Mouse (Mus musculus) lung, embryonic 16.5 days (tissue): Measurements from ENCODE around the gene Oxsr1. TPM values are rescaled to one million over a fixed set of nuclear protein-coding genes. Genes with fewer than 3 reads are reported as not detected.

Source experiments
- ATAC-seq: fragments of 200-750 bp; cut with Nextera tagmentation; 2 replicates; pipeline ENCODE4 v1.8.0; 2017; ENCODE audit warnings: low read depth, mild to moderate bottlenecking, moderate library complexity
- H3K27ac ChIP-seq: fragments of 300-500 bp; sonication (generic); 2 replicates; pipeline ENCODE4 v1.5.1; 2014; ENCODE audit warnings: mild to moderate bottlenecking, control low read depth, low read length
- H3K27me3 ChIP-seq: fragments of 300-500 bp; sonication (generic); 2 replicates; pipeline ENCODE4 v1.6.1; 2014; ENCODE audit warnings: low read depth, low read length, mixed read lengths; ENCODE audit not compliant: control insufficient read depth, insufficient read depth
- H3K36me3 ChIP-seq: fragments of 300-500 bp; sonication (generic); 2 replicates; pipeline ENCODE4 v1.6.1; 2014; ENCODE audit warnings: low read length; ENCODE audit not compliant: control insufficient read depth, insufficient read depth
- H3K4me1 ChIP-seq: fragments of 300-500 bp; sonication (generic); replicated peaks from 2 replicates; pipeline ENCODE4 v1.6.1; 2014; ENCODE audit warnings: low read length, mixed read lengths; ENCODE audit not compliant: control insufficient read depth, insufficient read depth
- H3K4me2 ChIP-seq: fragments of 300-500 bp; sonication (generic); 2 replicates; pipeline ENCODE4 v1.6.1; 2014; ENCODE audit warnings: low read depth, low read length, control low read depth
- H3K4me3 ChIP-seq: fragments of 300-500 bp; sonication (generic); 2 replicates; pipeline ENCODE4 v1.5.1; 2014; ENCODE audit warnings: mild to moderate bottlenecking, low read length, control low read depth
- H3K9ac ChIP-seq: fragments of 300-500 bp; sonication (generic); 2 replicates; pipeline ENCODE4 v1.6.1; 2014; ENCODE audit warnings: low read length, control low read depth
- H3K9me3 ChIP-seq: fragments of 300-500 bp; sonication (generic); 2 replicates; pipeline ENCODE4 v1.6.1; 2016; ENCODE audit warnings: low read length; ENCODE audit not compliant: control insufficient read depth
- WGBS: fragments of 180-500 bp; shearing (Covaris S2); extraction: QIAGEN DNeasy Blood & Tissue Kit; methylation state at CpG from one replicate; pipeline ENCODE4 v1.1.7; 2014; 5-methylcytosine and 5-hydroxymethylcytosine counted together
- polyA plus RNA-seq: library from polyadenylated mRNA; unstranded; fragments of >200 nt; fragmentation: Nextera tagmentation; extraction: Ambion mirVana; gene quantifications from 2 replicates; pipeline ENCODE4 v1.2.1, GENCODE M21; 2015

The Oxsr1 gene
- polyA plus RNA-seq, 1 experiment from 2014 or later: 9.3 TPM

DNA sequence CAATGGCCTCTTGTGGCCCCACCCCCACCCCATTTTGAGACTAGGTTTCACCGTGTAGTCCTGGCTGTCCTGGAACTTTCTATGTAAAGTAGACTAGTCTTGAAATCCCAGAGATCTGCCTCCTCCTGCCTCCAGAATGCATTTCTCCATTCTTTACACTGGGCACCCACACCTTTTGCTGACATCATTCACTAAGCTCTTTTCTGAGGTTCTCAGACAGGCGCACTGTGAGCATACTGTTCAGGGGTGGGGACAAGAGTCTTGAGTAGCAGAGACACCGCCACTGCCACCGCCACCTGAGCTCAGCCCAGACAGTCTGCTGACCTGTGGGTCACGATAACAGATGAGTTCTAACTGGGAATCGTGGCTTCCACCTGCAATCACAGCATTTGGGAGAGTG is 33.7 kb upstream of the Oxsr1 start:
- Histone ChIP-seq H3K4me1 (no peaks in the 10 kb centered on the region), H3K27me3 (no peaks in the 10 kb centered on the region), H3K9me3 (no peaks in the 10 kb centered on the region), H3K36me3 (no peaks in the 10 kb centered on the region), H3K27ac (no peak overlapping the region), H3K4me3 (no peak overlapping the region), H3K4me2 (no peak overlapping the region), H3K9ac (no peak overlapping the region)
- 54% methylated on average over 6 of the region's 6 CpGs for WGBS
- no peak for ATAC-seq

DNA sequence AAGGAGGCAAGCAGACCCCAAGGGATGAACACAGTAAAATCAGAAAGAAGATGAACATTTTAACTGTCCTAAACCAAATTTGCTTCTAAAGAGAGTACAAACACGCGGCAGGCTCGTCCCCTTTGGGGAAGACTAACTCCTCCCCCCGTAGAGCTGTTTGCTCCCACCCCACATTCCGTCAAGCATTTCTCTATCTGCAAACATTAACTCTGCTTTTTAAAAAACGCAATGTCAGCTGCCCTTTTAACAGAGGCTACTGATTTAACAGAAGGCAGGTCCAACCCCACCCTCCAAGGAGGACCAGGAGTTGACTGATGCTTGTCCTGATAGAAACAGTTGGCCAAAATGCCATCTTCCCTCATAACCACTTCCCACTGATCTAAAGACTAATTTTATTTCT is 31.7 kb upstream of the Oxsr1 start:
- no peak overlapping the region for H3K27ac ChIP-seq
- WGBS: 54% methylated on average over 6 of the region's 6 CpGs
- no peak overlapping the region for H3K4me3 ChIP-seq
- H3K36me3 ChIP-seq: peaks cover 5% of the 10 kb centered on the region
- H3K9ac ChIP-seq: no peak overlapping the region
- no peaks in the 10 kb centered on the region for H3K27me3 ChIP-seq
- no peak for ATAC-seq
- H3K4me2 ChIP-seq: no peak overlapping the region
- H3K4me1 ChIP-seq: no peaks in the 10 kb centered on the region
- no peaks in the 10 kb centered on the region for H3K9me3 ChIP-seq

DNA sequence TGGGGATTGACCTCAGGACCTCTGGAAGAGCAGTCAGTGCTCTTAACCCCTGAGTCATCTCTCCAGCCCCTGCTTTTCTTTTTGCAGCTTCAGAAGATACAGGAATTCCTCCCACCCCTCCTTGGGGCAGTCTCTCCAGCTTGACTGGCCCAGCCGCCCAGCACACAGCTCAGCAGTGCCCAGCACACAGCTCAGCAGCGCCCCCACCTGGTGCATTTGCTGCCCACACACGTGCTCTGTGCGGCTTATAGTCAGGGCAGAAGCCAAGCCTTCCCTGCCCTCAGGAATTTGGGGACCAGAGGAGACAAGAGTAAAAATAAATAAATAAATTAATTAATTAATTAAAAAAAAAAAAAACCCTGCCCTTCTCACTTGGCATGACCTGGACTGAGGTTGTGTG is 29.8 kb upstream of the Oxsr1 start:
- no peaks in the 10 kb centered on the region for H3K9me3 ChIP-seq
- H3K4me3 ChIP-seq: no peak overlapping the region
- peak; percentile 70 for ATAC-seq
- H3K36me3 ChIP-seq: peaks cover 9% of the 10 kb centered on the region
- no peak overlapping the region for H3K9ac ChIP-seq
- no peak overlapping the region for H3K4me2 ChIP-seq
- no peak overlapping the region for H3K27ac ChIP-seq
- no peaks in the 10 kb centered on the region for H3K4me1 ChIP-seq
- WGBS: 24% methylated on average over 4 of the region's 4 CpGs
- H3K27me3 ChIP-seq: no peaks in the 10 kb centered on the region

DNA sequence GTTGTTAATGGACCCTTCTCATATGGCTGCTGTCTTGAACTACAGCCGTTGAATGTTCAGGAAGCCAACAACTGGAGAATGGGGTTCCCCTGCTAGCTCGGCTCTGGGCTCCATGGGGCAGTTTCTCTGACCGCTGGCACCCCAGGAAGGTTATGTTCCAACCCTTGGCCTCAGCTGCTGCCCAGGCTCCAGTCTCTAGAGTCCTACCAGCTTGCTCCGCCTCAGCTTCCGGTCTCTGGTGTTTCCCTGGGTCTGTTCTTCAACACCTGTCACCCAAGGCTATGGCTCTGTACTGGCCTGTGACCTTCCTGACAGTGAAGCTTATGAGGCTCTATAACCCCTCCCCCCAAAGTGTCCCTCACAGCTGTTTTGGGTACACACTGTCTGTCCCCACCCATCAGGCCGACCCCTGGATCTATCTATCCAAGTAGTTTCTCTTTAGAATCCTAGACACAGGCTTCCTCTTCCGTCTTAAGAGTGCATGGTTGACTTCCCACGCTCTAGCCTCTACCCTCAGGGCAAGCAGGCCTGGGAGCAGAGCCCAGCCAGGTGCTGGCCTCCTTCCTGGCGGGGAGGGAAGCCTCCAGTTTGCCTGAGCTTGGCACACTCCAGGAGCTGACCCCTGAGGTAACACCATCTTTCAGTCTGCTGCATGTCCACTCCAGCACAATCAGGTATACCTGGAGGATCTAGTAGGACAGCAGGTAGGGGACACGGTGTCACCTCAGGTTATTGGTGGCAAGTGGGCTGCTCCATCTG is 28.9 kb upstream of the Oxsr1 start:
- Histone ChIP-seq H3K4me3 (no peak overlapping the region), H3K27me3 (no peaks in the 10 kb centered on the region), H3K36me3 (peaks cover 10% of the 10 kb centered on the region), H3K27ac (no peak overlapping the region), H3K4me2 (no peak overlapping the region), H3K9ac (no peak overlapping the region), H3K9me3 (no peaks in the 10 kb centered on the region), H3K4me1 (no peaks in the 10 kb centered on the region)
- no peak for ATAC-seq
- 90% methylated on average over 10 of the region's 10 CpGs for WGBS

- ATAC-seq: no peak
- Histone ChIP-seq H3K4me2 (no peak overlapping the region), H3K4me3 (no peak overlapping the region), H3K9ac (no peak overlapping the region), H3K9me3 (no peaks in the 10 kb centered on the region), H3K27ac (no peak overlapping the region), H3K4me1 (no peaks in the 10 kb centered on the region), H3K36me3 (peaks cover 10% of the 10 kb centered on the region), H3K27me3 (no peaks in the 10 kb centered on the region)
- WGBS: 85% methylated on average over 3 of the region's 3 CpGs
These were observed 28.3 kb upstream of the Oxsr1 start for GRCm38 (mm10) chr9:119350531-119350930.

GRCm38 (mm10) chr9:119346376-119346775 is 24.1 kb upstream of the Oxsr1 start:
- H3K4me3 ChIP-seq: no peak overlapping the region
- no peaks in the 10 kb centered on the region for H3K27me3 ChIP-seq
- H3K4me2 ChIP-seq: no peak overlapping the region
- H3K9ac ChIP-seq: no peak overlapping the region
- 89% methylated on average over 8 of the region's 8 CpGs for WGBS
- peaks cover 12% of the 10 kb centered on the region for H3K4me1 ChIP-seq
- no peak overlapping the region for H3K27ac ChIP-seq
- peaks cover 22% of the 10 kb centered on the region for H3K36me3 ChIP-seq
- no peaks in the 10 kb centered on the region for H3K9me3 ChIP-seq
- ATAC-seq: no peak

DNA sequence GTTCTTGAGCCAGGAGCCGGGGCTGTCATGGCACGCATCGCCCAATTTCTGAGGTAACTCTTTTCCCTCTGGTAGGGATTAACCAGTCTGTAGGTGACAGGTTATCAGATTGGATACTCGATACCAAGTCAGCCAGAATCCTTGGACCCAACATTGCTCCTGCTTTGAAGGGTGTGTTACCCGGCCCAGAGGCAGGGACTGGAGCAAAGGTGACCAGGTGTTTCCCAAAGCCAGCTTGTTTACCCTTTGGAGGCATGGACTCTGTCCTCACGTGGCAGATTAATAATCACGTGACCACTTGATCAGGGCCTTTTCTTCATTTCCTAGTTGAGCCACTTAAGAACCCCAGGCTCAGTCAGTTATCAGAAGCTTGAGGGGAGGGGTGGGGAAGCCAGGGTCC is 20.5 kb upstream of the Oxsr1 start:
- Histone ChIP-seq H3K9ac (peak overlapping the region; percentile 91), H3K9me3 (no peaks in the 10 kb centered on the region), H3K4me2 (no peak overlapping the region), H3K27ac (no peak overlapping the region), H3K36me3 (peaks cover 16% of the 10 kb centered on the region; the same call in 1 of the 2 replicates), H3K27me3 (no peaks in the 10 kb centered on the region), H3K4me3 (no peak overlapping the region), H3K4me1 (peaks cover 18% of the 10 kb centered on the region)
- WGBS: 81% methylated on average over 7 of the region's 7 CpGs
- ATAC-seq: no peak

DNA sequence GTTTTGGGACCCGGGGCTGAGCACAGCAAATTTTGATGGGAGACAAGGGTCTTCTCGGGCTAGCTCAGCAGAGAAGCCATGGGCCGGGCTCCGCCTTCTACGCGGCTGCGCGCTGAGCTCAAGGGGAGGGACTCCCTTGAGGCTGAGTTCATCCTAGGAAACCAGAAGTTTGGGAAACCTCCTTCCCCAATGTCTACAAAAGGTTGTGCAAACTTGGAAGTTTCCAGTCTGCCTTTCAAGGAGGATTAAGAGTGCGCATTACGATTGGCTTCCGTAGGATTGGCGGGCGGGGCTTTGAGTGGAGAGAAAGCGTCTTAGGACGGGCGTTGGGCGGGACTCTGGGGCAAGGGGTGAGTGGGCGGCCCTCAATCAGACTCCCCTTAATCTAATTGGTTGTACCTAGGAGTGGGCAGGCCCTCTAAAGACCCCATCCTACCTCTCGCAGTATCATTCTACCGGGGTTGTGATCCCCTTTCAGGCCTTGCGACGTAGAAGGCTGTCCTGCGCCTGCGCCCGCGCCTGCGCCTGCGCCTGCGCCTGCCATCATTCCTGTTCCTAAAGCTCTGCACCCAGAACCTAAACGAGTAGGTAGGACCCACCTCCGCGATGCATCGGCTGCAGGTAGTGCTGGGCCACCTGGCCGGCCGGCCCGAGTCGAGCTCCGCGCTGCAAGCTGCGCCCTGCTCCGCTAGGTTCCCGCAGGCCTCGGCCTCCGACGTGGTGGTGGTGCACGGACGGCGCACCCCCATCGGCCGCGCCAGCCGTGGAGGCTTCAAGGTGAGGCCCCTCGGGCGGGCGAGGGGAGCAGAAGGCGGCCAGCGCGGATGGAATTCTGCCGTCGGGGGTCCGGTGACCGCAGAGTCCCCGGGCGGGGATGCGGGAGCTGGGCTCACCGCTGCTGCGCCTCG is 18.9 kb upstream of the Oxsr1 start, which contains the start of gene Myd88:
Gene Myd88, minus strand, starts transcription at position 503 of the 908 bp plus-strand sequence.
- Histone ChIP-seq H3K9me3 (no peaks in the 10 kb centered on the region), H3K4me2 (peak within 1 kb of the TSS; percentile 96), H3K4me1 (peaks cover 18% of the 10 kb centered on the region), H3K27me3 (no peaks in the 10 kb centered on the region), H3K9ac (peak within 1 kb of the TSS; percentile 91), H3K36me3 (peaks cover 15% of the 10 kb centered on the region), H3K27ac (peak within 1 kb of the TSS; percentile 96), H3K4me3 (peak within 1 kb of the TSS; percentile 86)
- peak; percentile 98 for ATAC-seq
- under 1% methylated on average over 68 of the region's 68 CpGs for WGBS

DNA sequence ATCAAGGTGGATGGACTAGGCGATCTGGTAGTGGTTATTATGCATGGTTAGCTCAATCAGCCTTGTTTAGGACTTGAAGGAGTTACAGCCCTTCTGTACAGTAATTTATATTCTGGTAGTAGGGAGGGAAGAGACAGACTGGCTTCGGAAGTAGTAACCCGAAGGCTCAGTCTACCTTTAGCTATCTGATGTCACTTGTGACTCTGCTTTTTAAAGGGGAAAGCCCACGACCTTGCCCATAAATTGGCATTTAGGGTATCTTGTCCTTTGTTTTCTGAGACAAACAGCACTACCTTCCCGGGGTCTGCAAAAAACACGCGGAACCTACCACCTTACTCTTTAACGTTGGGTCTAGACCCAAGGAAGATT is 18.0 kb upstream of the Oxsr1 start:
- H3K9ac ChIP-seq: peak overlapping the region; percentile 91
- no peaks in the 10 kb centered on the region for H3K27me3 ChIP-seq
- no peak for ATAC-seq
- peak overlapping the region; percentile 86 for H3K4me3 ChIP-seq
- WGBS: 2% methylated on average over 8 of the region's 8 CpGs
- H3K36me3 ChIP-seq: peaks cover 16% of the 10 kb centered on the region
- no peaks in the 10 kb centered on the region for H3K9me3 ChIP-seq
- H3K27ac ChIP-seq: peak overlapping the region; percentile 96
- peaks cover 18% of the 10 kb centered on the region for H3K4me1 ChIP-seq
- H3K4me2 ChIP-seq: peak overlapping the region; percentile 96
